Mouse (Mus musculus): Measurements from ENCODE around the gene Ankrd50.

The Ankrd50 gene

DNA sequence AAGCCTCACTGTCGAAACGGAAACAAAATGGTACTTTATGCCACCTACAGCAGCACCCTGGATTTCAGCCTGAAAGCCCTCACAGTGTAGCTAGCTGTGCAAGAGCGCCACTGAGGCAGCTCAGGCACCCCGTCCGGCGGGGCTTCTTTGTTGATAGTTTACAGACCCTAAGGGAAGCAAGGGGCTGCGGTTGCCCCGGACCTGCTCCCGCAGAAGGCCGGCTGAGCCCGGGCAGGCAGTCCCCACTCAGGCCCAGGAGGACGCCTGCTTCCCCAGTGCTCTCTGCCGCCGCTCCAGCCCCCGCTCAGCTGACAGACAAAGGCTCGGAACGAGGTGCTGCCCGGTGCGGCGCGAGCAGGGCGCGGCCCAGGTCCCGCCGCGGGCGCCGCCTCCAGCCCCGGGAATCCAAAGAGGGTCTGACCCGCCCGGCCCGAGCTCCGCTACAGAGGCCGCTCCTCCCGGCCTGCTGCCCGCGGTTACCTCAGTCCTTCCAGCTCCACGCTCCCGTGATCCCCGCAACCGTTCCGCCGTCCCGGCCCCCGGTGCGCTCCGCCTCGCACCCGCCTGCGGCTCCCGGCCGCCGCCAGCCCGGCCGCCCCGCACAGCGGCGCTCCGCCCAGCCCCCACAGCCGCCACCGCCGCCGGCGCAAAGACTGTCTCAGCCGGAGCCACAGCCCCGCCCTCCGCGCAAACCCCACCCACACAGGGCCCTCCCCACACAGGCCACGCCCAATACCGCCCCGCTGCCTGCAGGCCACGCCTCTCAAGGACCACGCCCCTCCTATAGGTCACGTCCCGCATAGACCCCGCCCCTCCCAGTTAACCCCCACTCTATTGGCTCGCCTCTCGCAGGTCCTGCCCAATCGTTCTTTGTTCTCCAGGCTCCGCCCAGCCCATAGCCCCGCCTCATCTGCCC, at the start of gene Ankrd50:
Ankrd50 (minus strand) TSS at position 654 of the 916 bp plus-strand sequence.
- peak; percentile 98 for DNase-seq (ENCODE audit: low read depth, low spot score)

DNA sequence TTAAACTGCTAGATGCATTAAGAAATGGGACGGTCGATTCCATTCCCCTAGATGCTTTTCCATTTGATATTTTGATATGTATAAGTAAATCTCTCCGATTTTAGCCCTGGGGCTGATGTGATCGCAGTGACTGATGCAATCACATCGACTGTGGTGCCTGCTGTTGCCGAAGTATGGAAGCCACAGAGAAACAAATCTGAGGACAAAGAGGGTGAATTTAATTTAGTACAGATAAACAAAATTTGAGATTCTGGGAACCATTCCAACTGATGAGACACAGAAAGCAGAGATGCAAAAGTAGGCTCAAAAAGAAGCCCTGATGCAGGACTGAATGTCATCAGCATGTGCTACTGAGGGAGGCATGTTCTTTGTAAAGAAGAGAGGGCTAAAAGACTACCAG, 49.6 kb upstream of the Ankrd50 start:
- DNase-seq (ENCODE audit: low read depth, low spot score) = no peak

GRCm38 (mm10) chr3:38520426-38520825, 35.8 kb upstream of the Ankrd50 start:
- DNase-seq (ENCODE audit: low read depth, low spot score) = no peak

- DNase-seq (ENCODE audit: low read depth, low spot score) = no peak
Measured at GRCm38 (mm10) chr3:38519971-38520370, 35.3 kb upstream of the Ankrd50 start.

GRCm38 (mm10) chr3:38503606-38504005, 19.0 kb upstream of the Ankrd50 start:
- DNase-seq (ENCODE audit: low read depth, low spot score) = no peak

DNA sequence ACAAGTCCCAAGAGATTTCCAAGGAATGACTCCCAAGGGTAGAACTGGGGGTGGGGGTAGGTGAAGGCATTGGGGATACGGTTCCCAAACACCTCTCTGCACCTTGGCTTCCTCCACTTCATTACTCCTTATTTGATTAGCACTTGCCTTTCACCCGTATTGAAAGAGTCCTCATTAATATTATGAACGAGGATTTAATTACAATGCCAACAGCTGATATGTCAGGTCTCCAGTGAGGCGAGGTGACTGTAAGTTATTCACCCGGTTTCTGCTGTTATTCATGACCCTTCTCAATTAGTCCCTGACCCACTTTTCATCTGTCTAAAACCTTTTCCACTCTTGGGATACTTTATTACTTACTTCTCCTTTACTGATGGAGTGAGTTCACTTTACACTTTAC, 17.5 kb upstream of the Ankrd50 start:
- no peak for DNase-seq (ENCODE audit: low read depth, low spot score)

GRCm38 (mm10) chr3:38501739-38502138, 17.1 kb upstream of the Ankrd50 start:
- no peak for DNase-seq (ENCODE audit: low read depth, low spot score)

- DNase-seq (ENCODE audit: low read depth, low spot score) = no peak
Measured at GRCm38 (mm10) chr3:38501316-38501715, 16.7 kb upstream of the Ankrd50 start.

DNA sequence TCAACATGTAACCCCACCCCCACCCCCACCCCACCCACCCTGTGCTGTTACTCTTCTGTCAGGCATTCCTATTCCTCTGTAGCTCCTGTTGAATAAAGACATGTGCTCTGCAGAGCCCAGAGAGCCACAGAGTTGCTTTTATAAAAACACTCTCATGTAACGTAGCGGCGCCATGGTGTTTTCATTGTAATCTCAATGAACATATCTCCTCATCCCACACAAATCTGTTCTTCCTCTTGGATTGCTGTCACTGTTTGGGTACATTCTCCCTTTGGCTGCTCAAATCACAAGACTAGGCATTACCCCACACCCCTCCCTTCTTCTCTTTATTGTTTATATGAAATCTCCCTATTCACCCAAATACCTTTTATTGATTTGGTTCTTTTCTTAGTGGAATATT, 13.9 kb upstream of the Ankrd50 start:
- DNase-seq (ENCODE audit: low read depth, low spot score) = no peak

- no peak for DNase-seq (ENCODE audit: low read depth, low spot score)
Measured at GRCm38 (mm10) chr3:38496795-38497385, 12.2 kb upstream of the Ankrd50 start.

DNA sequence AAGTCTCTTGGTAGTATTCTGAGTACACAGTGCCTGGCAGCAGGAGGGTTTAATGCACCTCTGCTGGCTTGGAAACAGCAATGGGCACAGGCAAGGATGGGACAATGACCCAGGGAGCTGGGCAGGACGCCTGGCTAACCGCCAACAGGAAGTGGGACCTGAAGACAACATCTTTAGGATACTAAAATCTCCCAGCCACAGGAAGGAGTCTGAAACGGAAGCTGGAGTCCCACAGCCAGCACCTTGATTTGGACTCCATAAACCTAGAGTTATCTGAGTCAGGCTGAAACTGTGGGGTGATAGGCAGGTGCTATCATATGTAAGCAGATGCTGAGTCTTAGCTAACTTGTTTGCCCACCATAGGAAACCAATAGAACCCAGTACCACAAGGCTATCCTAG, 7.1 kb upstream of the Ankrd50 start:
- DNase-seq (ENCODE audit: low read depth, low spot score) = no peak

DNA sequence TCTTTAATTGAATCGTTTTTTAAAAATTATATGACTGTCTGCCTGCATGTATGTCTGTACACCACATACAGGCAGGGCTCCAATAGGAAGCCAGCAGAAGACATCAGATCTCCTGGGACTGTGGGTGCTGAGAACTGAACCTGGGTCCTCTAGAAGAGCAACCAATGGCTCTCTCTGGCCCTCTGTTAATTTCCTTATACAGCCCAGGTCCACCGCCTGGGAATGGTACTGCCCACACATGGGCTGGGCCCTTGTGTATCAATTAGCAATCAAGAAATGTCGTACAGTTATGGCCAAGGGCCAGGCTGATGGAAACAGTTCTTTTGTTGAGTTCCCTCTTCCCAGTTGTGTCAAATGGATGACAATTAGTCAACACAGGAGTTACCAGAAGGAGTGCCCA, 6.6 kb upstream of the Ankrd50 start:
- DNase-seq (ENCODE audit: low read depth, low spot score) = no peak

DNA sequence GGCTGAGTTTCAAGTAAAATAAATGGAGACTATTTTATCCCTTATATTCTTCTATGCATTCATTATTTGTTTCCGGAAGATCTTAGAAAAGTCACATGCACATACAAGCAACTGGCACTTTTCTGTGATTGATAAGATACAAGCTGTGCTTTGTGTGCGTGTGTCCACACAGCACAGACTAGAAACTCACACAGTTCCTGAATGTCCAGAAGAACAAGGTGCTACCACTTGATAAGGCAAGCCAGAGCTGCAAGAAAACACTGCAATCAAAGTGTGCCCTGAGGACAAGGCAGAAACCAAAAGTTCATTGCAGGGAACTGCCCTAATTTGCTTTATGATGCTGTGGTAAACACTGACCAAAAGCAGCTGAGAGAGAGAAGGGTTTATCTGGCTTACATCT, 6.1 kb upstream of the Ankrd50 start:
- no peak for DNase-seq (ENCODE audit: low read depth, low spot score)

- no peak for DNase-seq (ENCODE audit: low read depth, low spot score)
Measured at GRCm38 (mm10) chr3:38485107-38485545, 482 bp upstream of the Ankrd50 start.

- DNase-seq (ENCODE audit: low read depth, low spot score) = no peak
Measured at GRCm38 (mm10) chr3:38483551-38483950, 1.1 kb downstream of the Ankrd50 start.

GRCm38 (mm10) chr3:38482749-38483148, 1.9 kb downstream of the Ankrd50 start:
- no peak for DNase-seq (ENCODE audit: low read depth, low spot score)

DNA sequence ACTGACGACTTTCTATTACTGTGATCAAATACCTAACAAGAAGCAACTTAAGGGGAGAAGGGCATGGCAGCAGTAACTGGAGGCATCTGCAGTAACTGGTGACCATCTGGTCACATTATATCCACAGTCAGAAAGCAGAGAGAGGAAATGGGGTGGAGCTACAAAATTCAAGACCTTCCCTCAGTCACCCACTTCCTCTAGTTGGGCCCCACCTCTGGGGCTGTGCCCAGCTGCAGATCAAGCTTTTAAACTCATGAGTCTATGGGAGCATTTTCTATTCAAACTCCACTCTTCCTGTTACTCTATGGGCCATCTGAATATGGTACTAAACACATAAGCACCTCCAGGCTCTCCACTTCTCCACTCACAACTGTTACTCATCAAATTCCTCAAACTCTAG, 3.5 kb downstream of the Ankrd50 start:
- peak; percentile 62 for DNase-seq (ENCODE audit: low read depth, low spot score)

DNA sequence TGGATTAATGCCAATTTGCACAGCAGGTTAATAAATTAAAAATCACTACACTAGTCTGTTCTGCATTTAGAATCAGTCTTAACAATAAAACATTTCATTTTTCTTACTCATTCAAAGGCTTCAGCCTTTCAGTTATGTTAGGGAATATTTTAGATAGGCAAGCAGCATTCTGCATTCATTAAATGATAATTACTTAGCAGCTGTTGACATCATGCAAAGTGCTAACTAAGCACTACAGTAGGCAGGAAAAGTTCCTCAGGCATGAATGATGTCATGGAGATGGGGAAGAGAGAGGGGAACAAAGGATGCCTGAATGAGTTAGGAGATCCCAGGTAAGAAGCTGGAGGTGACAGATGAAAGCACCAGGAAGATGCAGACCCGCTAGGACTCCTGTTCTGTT, 6.7 kb downstream of the Ankrd50 start:
- no peak for DNase-seq (ENCODE audit: low read depth, low spot score)

DNA sequence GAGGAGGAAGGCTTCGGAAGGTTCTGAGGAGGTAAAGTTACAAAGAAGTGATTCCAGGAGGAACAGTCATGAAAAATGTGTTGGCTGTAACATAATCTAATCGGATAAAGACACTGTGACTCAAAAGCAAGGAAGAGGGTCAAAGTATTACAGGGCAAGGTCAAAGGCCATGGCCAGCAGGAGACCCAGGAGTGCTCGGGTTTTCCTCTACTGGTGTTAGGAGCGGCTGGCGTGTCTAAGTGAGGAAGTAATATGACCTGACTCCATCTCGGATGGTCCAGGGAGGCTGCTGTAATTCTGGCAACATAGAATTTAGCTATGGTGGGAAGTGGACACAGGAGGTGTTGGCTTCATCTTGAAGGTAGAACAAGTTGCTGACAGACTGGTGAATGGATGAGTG, 9.1 kb downstream of the Ankrd50 start:
- DNase-seq (ENCODE audit: low read depth, low spot score) = no peak

DNA sequence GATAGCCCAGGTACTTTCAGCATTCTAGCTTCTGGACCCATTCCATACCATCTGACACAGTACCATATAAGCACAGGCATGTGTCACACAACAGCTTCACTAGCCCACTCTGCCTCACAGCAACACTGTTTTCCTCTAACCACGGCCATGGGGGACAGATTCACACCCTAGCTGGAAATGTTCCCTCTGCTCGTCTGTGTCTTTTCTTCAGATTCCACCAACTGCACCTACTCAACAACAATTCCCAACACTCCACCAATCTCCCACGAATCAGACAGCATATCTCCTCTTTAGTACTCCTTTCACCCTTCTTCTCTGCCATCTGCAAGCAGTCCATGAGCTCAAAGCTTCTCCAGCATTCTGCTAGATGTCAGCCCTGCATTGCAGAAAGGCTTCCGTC, 11.5 kb downstream of the Ankrd50 start:
- no peak for DNase-seq (ENCODE audit: low read depth, low spot score)

- DNase-seq (ENCODE audit: low read depth, low spot score) = no peak
Measured at GRCm38 (mm10) chr3:38471516-38471915, 13.1 kb downstream of the Ankrd50 start.

GRCm38 (mm10) chr3:38468131-38468530, 16.5 kb downstream of the Ankrd50 start:
- no peak for DNase-seq (ENCODE audit: low read depth, low spot score)

DNA sequence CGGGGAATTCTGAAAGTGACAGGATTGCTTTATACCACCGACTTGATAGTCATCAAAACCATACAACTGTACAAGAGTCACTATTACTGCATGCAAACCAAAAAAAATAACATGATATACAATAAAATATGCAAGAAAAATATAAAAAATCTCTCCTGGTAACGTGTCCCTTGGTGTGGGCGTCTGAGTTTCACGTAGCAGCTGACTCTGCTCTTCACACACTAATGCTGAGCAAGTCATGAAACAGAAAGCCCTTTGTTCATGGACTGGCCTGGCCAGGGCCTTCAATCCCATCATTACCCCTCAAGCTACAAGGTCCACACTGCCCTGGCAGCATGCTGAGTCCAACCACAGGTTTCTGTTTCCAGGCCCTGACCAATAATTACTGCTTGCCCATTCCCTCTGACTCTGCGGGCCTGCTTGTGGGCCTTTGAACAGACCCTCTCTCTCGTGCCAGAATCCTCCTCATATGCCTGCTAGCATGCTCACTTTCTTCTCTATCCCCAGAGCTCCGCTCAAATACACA, 17.7 kb downstream of the Ankrd50 start:
- no peak for DNase-seq (ENCODE audit: low read depth, low spot score)

All from A20 (cell line).